Mouse (Mus musculus) brain, embryonic 14.5 days (tissue): Measurements from ENCODE around the gene Wwc1. TPM values are rescaled to one million over a fixed set of nuclear protein-coding genes. Genes with fewer than 3 reads are reported as not detected.
A peak's percentile ranks its signal among the peaks of the same experiment; 100 is the strongest.

Experiments used
- DNase-seq: peaks from one replicate; pipeline ENCODE4 v3.0.0-alpha.2; 2011; ENCODE audit warnings: low read depth
- CTCF ChIP-seq: fragments of 200-500 bp; IDR thresholded peaks from 2 replicates; pipeline ENCODE4 v1.5.1; 2012; ENCODE audit warnings: inconsistent platforms, mild to moderate bottlenecking, moderate library complexity, borderline replicate concordance; ENCODE audit not compliant: insufficient read depth, insufficient read length; ENCODE audit errors: extremely low read depth
- POLR2A ChIP-seq: fragments of 200-500 bp; IDR thresholded peaks from 2 replicates; pipeline ENCODE4 v1.6.1; 2012; ENCODE audit warnings: mild to moderate bottlenecking, inconsistent platforms, borderline replicate concordance; ENCODE audit not compliant: poor library complexity, insufficient read depth, insufficient read length, severe bottlenecking; ENCODE audit errors: extremely low read depth
- polyA plus RNA-seq: library from polyadenylated mRNA; depleted of rRNA; stranded (reverse); fragments of >200 nt; gene quantifications from 2 replicates; pipeline ENCODE4 v1.2.3, GENCODE M21; 2012

Gene Wwc1
- polyA plus RNA-seq, 1 experiment = 45.1 TPM

DNA sequence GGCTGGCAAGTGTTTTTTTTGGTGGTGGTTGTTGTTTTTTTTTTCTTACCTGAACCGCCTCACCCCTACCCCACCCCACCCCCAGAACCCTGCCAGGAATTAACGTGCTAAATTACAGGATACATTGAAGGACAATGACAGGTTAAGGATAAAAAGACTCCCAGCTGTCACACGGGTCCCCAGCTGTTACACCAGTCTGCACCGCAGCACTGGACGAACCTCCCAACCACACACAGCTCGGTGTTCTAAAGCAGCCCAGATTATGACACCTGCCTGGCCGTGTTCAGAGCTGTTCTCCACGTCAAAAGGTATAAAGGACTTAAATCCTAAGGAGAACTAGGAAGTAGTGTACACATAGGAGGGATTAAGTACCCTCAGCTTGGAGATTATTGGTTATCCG lies 88.0 kb downstream of the Wwc1 start:
- TF ChIP-seq CTCF (no peak), POLR2A (no peak)

DNA sequence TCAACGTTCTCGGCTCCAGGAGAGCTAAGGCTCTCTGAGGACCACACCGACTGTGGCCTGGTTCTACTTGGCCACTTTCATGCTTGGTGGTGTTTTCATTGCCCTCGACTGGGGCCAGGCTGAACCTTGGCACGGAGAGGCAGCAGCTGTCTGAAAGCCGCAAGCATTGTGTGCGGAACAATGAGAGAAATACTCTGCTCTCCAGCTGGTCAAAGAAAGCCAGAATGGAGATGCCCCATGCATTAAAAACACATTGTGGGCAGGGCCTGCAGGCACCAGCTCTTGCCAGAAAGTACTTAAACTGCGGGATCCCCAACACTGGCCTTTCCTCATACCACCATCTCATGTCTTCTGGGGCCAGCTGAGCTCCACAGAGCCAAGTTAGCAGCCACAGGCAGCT lies 91.5 kb downstream of the Wwc1 start:
- TF ChIP-seq POLR2A = no peak
- no peak for TF ChIP-seq CTCF
- DNase-seq = peak; percentile 78

More for the DNA sequence above, 88.0 kb downstream of the Wwc1 start:
- no peak for DNase-seq

DNA sequence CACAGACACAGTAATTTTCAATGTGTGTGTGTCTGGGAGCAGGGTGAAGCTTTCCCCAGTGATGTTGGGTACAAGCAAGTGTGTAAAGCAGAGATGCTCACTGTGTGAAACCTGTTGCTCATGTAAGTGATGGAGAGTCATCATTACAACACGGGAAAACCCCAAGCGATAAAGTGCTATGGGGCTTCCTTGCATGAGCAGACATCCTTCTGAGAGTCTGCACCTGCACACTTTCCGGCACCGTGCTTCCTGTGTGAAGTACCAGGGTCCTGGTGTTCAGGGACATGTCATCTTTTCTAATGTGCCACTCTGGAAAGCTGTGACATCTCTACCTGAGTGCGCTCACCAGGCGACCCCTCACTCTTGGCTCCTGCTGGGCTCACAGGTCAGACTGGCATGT lies 97.5 kb downstream of the Wwc1 start:
- no peak for DNase-seq

DNA sequence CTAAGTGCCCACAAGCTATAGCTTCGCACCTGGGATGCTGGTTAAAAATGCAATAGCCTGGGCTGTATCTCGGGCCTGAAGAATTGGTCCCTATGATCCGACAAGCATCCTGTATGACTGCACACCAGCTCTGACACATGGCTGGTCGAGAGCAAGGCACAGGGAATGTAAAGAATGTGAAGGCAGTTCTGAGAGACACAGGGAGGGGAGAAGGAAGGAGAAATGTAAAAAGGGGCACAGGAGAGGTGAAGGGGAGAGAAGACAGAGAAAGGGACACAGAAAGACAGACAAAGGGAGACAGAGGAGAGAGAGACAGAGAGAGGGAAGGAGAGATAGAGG lies 101.8 kb downstream of the Wwc1 start:
- DNase-seq = no peak
- no peak for TF ChIP-seq POLR2A
- TF ChIP-seq CTCF = no peak

More for the DNA sequence above, 97.5 kb downstream of the Wwc1 start:
- no peak for TF ChIP-seq POLR2A
- TF ChIP-seq CTCF = no peak

DNA sequence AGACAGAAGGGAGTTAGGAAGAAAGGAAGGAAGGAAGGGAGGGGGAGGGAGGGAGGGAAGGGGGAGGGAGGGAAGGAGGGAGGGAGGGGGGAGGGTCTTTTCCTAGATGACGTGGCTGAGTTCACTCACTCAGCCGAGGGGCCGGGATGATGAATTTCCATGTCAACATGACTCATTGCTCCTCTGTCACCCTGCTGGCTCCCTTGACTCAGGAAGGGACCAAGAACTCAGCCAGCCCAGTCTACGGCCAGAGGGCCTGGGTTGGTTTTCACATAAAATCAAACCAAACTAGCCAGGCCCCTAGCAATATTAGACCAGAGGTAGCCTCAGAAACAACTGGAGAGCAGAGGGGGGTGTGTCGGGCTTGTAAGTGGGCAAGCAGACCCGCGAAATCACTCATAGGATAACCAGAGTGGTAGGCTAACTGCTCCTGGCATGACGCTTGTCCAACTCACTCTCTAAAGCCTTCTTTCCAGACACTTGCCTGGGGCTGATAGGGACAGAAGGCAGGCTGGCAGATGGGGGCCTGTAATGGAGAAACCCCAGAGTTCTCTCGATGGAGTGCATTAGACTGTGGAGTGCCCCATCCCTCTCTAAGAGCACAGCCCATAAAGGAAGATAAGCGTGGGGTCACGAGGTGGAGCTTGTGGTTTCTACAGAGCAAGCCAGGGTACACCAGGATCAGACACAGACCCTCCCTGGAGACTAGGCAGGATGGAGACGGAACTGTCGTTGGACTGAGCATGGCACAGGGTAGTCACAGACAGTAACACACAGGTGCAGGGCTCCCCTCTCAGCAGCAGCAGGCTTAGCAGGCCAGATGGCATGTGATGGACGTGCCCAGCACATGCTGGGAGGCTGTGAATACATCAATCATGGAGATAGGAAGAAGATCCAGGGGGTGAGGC lies 102.4 kb downstream of the Wwc1 start:
- peak; percentile 78 for DNase-seq
- TF ChIP-seq CTCF (no peak), POLR2A (no peak)

DNA sequence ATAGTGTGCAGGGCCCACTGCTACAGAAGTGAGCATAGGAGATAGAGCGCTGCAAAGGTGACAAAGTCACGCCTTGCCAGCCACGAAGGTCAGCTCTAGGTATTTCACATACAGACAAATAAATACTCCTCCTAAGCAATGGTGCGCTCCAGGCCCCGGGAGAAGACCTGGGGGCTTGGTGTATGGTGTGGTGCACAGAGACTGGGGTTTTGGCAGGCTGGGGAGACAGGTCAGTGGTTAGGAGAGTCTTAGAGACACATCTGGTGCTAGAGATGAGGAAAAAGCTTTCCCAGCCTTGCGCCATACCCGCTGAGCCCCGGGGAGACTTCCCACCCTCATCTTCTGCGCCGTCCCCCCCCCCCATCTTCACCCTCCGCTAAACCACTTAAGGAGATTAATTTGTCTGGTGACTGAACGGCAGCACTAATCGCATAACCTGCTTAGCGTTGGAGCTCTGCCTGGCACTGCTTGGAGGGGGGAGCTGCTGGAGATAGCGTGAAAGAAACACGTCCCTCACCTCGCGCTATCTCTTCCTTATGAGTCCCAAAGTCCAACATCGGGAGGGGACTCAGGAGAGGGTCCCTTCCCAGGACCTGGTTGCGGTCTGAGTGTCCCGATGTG lies 106.6 kb downstream of the Wwc1 start:
- DNase-seq = peak; percentile 90
- TF ChIP-seq POLR2A (no peak), CTCF (no peak)

DNA sequence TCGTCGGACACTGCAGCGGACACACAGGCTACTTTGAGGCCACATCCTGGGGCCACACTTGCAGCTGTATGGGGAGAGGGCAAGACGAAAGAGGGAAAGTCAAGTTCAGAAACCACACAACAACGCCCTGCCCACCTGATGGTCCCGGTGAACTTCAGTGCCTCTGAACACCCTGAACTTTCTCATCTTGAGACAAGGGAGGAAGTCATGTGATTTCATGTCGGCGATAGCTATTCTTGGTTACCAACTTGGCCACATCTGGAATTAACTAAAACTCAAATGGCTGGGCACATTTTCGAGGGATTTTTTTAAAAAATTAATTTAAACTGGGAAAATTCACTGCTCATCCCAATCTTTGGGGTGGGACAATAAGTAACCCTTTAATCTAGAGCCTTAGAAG lies 109.4 kb downstream of the Wwc1 start:
- no peak for DNase-seq
- TF ChIP-seq POLR2A (no peak), CTCF (no peak)

DNA sequence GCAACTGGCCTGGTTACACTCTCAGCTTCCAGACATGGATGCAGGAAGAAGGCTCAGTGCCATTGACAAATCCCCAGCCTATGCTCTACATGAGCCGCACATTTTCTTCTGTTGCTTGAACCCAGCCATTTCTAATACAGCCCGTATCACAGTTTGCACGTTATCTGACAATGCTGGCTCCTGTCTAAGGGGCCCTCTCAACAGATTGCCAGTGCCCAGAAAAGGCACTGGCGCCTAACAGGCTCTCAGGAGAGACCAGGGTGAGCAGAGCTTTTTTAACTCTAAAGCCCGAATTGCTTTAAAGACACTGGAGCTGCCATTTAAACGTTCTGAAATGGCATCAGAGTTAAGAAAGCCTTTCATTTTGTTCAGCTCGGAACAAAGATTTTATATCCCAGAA lies 114.2 kb downstream of the Wwc1 start:
- peak; percentile 64 for DNase-seq
- no peak for TF ChIP-seq POLR2A
- no peak for TF ChIP-seq CTCF

DNA sequence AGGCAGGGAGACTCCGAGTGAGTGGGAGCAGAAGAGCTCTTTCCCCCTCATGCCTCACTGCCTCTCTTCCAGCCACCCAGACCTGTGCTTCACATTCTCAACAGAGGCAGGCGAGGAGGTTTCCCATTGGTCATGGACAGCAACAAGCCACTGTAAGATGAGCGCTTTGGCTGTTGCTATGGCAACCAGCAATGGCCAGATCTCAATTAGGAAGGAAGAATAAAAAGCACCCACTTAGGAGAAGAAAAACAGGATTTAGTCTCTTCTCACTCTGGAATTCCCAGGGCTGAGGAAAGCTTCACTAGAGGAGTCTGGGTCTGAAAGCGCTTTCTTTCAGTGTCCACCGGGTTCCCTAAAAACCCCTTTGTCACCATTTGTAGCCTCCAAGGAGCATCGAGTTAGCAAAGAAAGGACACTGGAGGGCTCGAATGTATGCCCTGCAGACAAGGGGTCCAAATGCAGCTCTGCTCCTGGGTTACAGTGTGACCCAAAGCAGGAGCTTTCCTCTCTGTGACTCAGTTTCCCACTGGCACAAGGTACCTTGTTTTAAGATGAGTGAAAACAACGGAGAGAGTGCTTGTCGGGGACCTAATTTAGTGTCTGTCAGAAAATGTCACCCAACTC lies 115.2 kb downstream of the Wwc1 start:
- TF ChIP-seq CTCF (no peak), POLR2A (no peak)

DNA sequence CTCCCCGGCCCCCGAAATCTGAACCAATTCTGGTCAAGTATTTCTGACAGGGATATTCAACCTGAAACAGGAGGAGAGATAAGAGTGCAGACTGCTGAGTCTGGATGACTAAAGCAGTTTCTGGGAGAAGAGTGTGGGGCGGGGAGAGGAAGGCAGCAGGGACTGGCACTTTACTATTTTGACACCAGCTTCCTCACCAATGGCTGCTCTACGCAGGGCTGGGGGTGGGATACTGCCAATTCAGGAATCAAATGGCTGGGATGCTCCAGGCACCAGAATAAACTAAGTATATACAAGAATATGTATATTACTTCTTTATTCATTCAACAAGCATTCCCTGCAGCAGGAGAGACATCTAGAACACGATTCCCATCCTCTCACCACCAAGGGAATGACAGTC lies 116.7 kb downstream of the Wwc1 start:
- no peak for TF ChIP-seq POLR2A
- TF ChIP-seq CTCF = no peak

More for the DNA sequence above, 115.2 kb downstream of the Wwc1 start:
- peak; percentile 98 for DNase-seq

DNA sequence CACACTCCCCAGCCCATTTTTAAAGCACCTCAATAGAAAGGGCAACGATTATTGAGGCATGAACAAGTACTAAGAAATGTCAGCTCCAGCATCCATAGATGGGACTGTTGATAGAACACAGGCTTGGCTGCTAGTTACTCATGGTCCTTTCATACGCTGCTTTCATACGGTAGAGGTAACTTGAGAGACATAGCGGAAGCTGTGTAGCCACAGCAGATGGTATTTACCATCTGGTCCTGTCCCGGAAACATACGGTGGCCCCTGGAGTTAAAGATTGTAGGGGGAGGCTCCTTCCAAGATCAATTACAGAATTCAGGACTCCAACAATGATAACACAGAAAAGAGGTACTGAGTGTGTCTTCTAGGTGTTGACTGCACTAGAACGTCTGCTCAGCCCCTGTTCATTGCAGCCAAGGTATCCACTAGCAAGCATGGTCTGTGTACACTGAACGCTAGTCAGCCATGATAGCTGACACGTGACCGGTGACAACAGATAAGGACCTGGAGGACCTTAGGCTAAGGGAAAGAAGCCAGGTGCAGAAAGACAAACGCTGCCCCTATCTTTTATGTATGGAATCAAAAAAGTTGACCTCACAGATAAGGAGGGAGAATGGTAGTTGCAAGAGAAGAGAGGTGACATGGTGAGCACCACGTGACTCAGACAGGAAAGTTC lies 122.8 kb downstream of the Wwc1 start:
- DNase-seq = peak; percentile 87

More for the DNA sequence above, 116.7 kb downstream of the Wwc1 start:
- no peak for DNase-seq

More for the DNA sequence above, 122.8 kb downstream of the Wwc1 start:
- TF ChIP-seq CTCF (no peak), POLR2A (no peak)
